Mouse (Mus musculus) MEL (cell line): ENCODE results near the gene Whrn. TPM values are rescaled to one million over a fixed set of nuclear protein-coding genes. Genes with fewer than 3 reads are reported as not detected.

Experiments used
- DNase-seq: peaks from one replicate; pipeline ENCODE4 v3.0.0; 2011; ENCODE audit warnings: low read depth, low spot score
- H3K27ac ChIP-seq: 2 replicates; pipeline ENCODE4 v1.5.1; 2012; ENCODE audit warnings: low read depth, mild to moderate bottlenecking, control low read depth, low read length, moderate library complexity; ENCODE audit not compliant: control insufficient read depth
- H3K27me3 ChIP-seq, 2 experiments: fragments of 150-350 bp in 1 of 2; sonication (generic) in 1 of 2; 2 replicates each; pipeline ENCODE4 v1.6.1; 2012; ENCODE audit warnings: low read length in 2 of 2, mild to moderate bottlenecking in 2 of 2, improper control_type of control experiment in 1 of 2, moderate library complexity in 1 of 2; ENCODE audit not compliant: insufficient read depth in 2 of 2, control insufficient read depth in 1 of 2
- H3K36me3 ChIP-seq, 2 experiments: 2 replicates each; pipeline ENCODE4 v1.6.1; 2012 to 2014; ENCODE audit warnings: low read length in 2 of 2, improper control_type of control experiment in 1 of 2, inconsistent platforms in 1 of 2, mild to moderate bottlenecking in 1 of 2; ENCODE audit not compliant: insufficient read depth in 2 of 2, control insufficient read depth in 1 of 2
- H3K4me1 ChIP-seq, 2 experiments: fragments of 150-350 bp in 1 of 2; sonication (generic) in 1 of 2; 2 replicates each; pipeline ENCODE4 v1.6.1; 2012; ENCODE audit warnings: low read length in 2 of 2, improper control_type of control experiment in 1 of 2, mild to moderate bottlenecking in 1 of 2; ENCODE audit not compliant: insufficient read depth in 2 of 2, control insufficient read depth in 1 of 2
- H3K4me3 ChIP-seq, 2 experiments: fragments of 150-350 bp in 1 of 2; sonication (generic) in 1 of 2; 2 replicates each; pipeline ENCODE4 v1.5.1; 2012; ENCODE audit warnings: low read depth in 2 of 2, low read length in 2 of 2, mild to moderate bottlenecking in 2 of 2, moderate library complexity in 2 of 2, control low read depth in 1 of 2, improper control_type of control experiment in 1 of 2; ENCODE audit not compliant: control insufficient read depth in 1 of 2, insufficient read depth in 1 of 2
- H3K79me2 ChIP-seq: 2 replicates; pipeline ENCODE4 v1.6.1; 2012; ENCODE audit warnings: mild to moderate bottlenecking, low read length, moderate library complexity; ENCODE audit not compliant: control insufficient read depth, poor library complexity, insufficient read depth
- H3K9ac ChIP-seq: 2 replicates; pipeline ENCODE4 v1.6.1; 2012; ENCODE audit warnings: low read depth, mild to moderate bottlenecking, control low read depth, low read length, moderate library complexity; ENCODE audit not compliant: control insufficient read depth, poor library complexity, severe bottlenecking
- H3K9me3 ChIP-seq: fragments of 150-350 bp; sonication (generic); replicated peaks from 2 replicates; pipeline ENCODE4 v1.6.1; 2012; ENCODE audit warnings: mild to moderate bottlenecking, low read length, improper control_type of control experiment, moderate library complexity; ENCODE audit not compliant: insufficient read depth
- CTCF ChIP-seq, 3 experiments: IDR thresholded peaks in 2 of 3; conservative IDR thresholded peaks in 1 of 3; 2 replicates each; pipeline ENCODE4 v1.5.1; 2011 to 2012; ENCODE audit warnings: low read length in 3 of 3, low read depth in 2 of 3, mild to moderate bottlenecking in 2 of 3, improper control_type of control experiment in 1 of 3, inconsistent platforms in 1 of 3, mixed read lengths in 1 of 3, moderate library complexity in 1 of 3; ENCODE audit not compliant: control insufficient read depth in 1 of 3, insufficient read depth in 1 of 3, poor library complexity in 1 of 3, severe bottlenecking in 1 of 3
- EP300 ChIP-seq, 2 experiments: IDR thresholded peaks; 2 replicates each; pipeline ENCODE4 v1.6.1; 2011; ENCODE audit warnings: improper control_type of control experiment in 2 of 2, low read length in 2 of 2, low read depth in 1 of 2, mild to moderate bottlenecking in 1 of 2
- ETS1 ChIP-seq: IDR thresholded peaks from 2 replicates; pipeline ENCODE4 v1.6.1; 2012; ENCODE audit warnings: low read depth, mild to moderate bottlenecking, inconsistent platforms, low read length, improper control_type of control experiment, moderate library complexity
- GATA1 ChIP-seq: IDR thresholded peaks from 2 replicates; pipeline ENCODE4 v1.6.1; 2011; ENCODE audit warnings: low read depth, low read length, improper control_type of control experiment
- HCFC1 ChIP-seq: IDR thresholded peaks from 2 replicates; pipeline ENCODE4 v1.6.1; 2012; ENCODE audit warnings: low read depth, mild to moderate bottlenecking, inconsistent platforms, low read length, improper control_type of control experiment, moderate library complexity
- KAT2A ChIP-seq: conservative IDR thresholded peaks from 2 replicates; pipeline ENCODE4 v1.6.1; 2012; ENCODE audit warnings: low read depth, low read length, improper control_type of control experiment, inconsistent platforms
- MAX ChIP-seq: IDR thresholded peaks from 2 replicates; pipeline ENCODE4 v1.6.1; 2011; ENCODE audit warnings: low read length, improper control_type of control experiment
- MAZ ChIP-seq: IDR thresholded peaks from 2 replicates; pipeline ENCODE4 v1.6.1; 2012; ENCODE audit warnings: low read depth, mild to moderate bottlenecking, inconsistent platforms, low read length, improper control_type of control experiment
- NRF1 ChIP-seq: IDR thresholded peaks from 2 replicates; pipeline ENCODE4 v1.6.1; 2014; ENCODE audit warnings: low read depth, mild to moderate bottlenecking, inconsistent platforms, low read length, improper control_type of control experiment, moderate library complexity; ENCODE audit not compliant: poor library complexity, insufficient read depth, severe bottlenecking
- POLR2A ChIP-seq, 2 experiments: IDR thresholded peaks; 2 replicates each; pipeline ENCODE4 v1.6.1; 2011 to 2012; ENCODE audit warnings: low read length in 2 of 2, mild to moderate bottlenecking in 2 of 2, control low read depth in 1 of 2, improper control_type of control experiment in 1 of 2, low read depth in 1 of 2, moderate library complexity in 1 of 2; ENCODE audit not compliant: control insufficient read depth in 1 of 2, insufficient read depth in 1 of 2, poor library complexity in 1 of 2
- POLR2AphosphoS2 ChIP-seq: IDR thresholded peaks from 2 replicates; pipeline ENCODE4 v1.6.1; 2011; ENCODE audit warnings: low read length, improper control_type of control experiment
- SIN3A ChIP-seq: IDR thresholded peaks from 2 replicates; pipeline ENCODE4 v1.6.1; 2012; ENCODE audit warnings: low read length, improper control_type of control experiment, inconsistent platforms
- SMC3 ChIP-seq: IDR thresholded peaks from 2 replicates; pipeline ENCODE4 v1.6.1; 2011; ENCODE audit warnings: low read depth, low read length, improper control_type of control experiment
- UBTF ChIP-seq: IDR thresholded peaks from 2 replicates; pipeline ENCODE4 v1.6.1; 2012; ENCODE audit warnings: low read depth, mild to moderate bottlenecking, inconsistent platforms, low read length, improper control_type of control experiment, moderate library complexity, borderline replicate concordance; ENCODE audit not compliant: insufficient read depth
- ZMIZ1 ChIP-seq: IDR thresholded peaks from 2 replicates; pipeline ENCODE4 v1.6.1; 2012; ENCODE audit warnings: low read depth, mild to moderate bottlenecking, inconsistent platforms, low read length, improper control_type of control experiment, moderate library complexity
- polyA plus RNA-seq, 2 experiments: library from polyadenylated mRNA; stranded (reverse) in 1 of 2; unstranded in 1 of 2; fragments of >175 nt in 1 of 2; fragments of >200 nt in 1 of 2; gene quantifications; 2 replicates each; pipeline versions ENCODE4 v1.2.1 to v1.2.4; 2012; ENCODE audit warnings: low replicate concordance in 2 of 2, low read depth in 1 of 2; ENCODE audit not compliant: insufficient read length in 2 of 2, insufficient read depth in 1 of 2, missing spikeins in 1 of 2
- total RNA-seq: library from RNA; depleted of rRNA; stranded (reverse); fragments of 300-350 nt; gene quantifications from 2 replicates; pipeline ENCODE4 v1.2.3, GENCODE M21; 2012

The Whrn gene
- total and polyA plus RNA-seq, 3 experiments: not detected

DNA sequence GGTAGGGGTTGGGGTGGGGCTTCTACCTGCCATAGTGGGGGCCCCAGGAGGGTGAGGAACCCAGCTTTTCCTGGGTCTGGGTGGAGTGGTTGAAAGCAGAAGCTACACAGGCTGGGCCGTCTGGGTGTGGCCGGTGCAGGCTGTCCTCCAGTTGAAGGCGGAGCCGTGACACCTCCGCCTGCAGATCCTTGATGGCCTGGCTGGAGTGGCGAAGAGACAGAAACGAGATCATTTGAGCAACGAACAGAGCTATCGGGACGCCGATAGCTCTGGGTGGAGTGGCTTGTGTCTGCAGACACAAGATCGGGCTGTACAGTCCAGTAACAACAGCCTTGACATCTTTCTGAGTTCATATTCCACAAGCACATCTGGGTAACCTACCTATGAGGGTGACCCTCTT lies 121.5 kb downstream of the Whrn start:
- Histone ChIP-seq H3K79me2 (no peaks in the 10 kb centered on the region), H3K4me1 (peaks cover 0 to 16% of the 10 kb centered on the region in 2 experiments; a peak in 3 of 4 replicates), H3K36me3 (peaks cover 0 to 14% of the 10 kb centered on the region in 2 experiments; a peak in 2 of 4 replicates), H3K4me3 (0 out of 4 replicates have a peak overlapping the region, but pooled peaks of 1 of the 2 experiments have one; percentile 2), H3K9me3 (no peaks in the 10 kb centered on the region), H3K27me3 (no peaks in the 10 kb centered on the region), H3K27ac (peak overlapping the region; percentile 64), H3K9ac (peak overlapping the region; percentile 31)
- TF ChIP-seq POLR2A (IDR thresholded peaks at IDR 0.05; ENCODE audit: control insufficient read depth in 1 of 2, insufficient read depth in 1 of 2, low read depth in 1 of 2, low read length in 2 of 2, poor library complexity in 1 of 2) (peak in 1 of 2 experiments; percentile 32; a peak in 1 of 4 replicates), EP300 (IDR thresholded peaks at IDR 0.05; ENCODE audit: low read depth in 1 of 2, low read length in 2 of 2) (peak in 1 of 2 experiments; percentile 32; a peak in 1 of 4 replicates), GATA1 (no peak)
- DNase-seq: peak; percentile 81

GRCm38 (mm10) chr4:63373404-63373803 lies 122.4 kb downstream of the Whrn start:
- H3K79me2 ChIP-seq: no peaks in the 10 kb centered on the region
- TF ChIP-seq SMC3 (no peak), NRF1 (no peak), ZMIZ1 (no peak), UBTF (no peak), KAT2A (no peak), MAZ (no peak), EP300 (IDR thresholded peaks at IDR 0.05; ENCODE audit: low read depth in 1 of 2, low read length in 2 of 2) (no peak), SIN3A (no peak)
- H3K9ac ChIP-seq: no peak overlapping the region
- no peak overlapping the region for H3K4me3 ChIP-seq
- peaks cover 0 to 14% of the 10 kb centered on the region in 2 experiments; a peak in 2 of 4 replicates for H3K36me3 ChIP-seq
- no peak for DNase-seq
- H3K27me3 ChIP-seq: no peaks in the 10 kb centered on the region
- peaks cover 0 to 16% of the 10 kb centered on the region in 2 experiments; a peak in 3 of 4 replicates for H3K4me1 ChIP-seq
- H3K27ac ChIP-seq: no peak overlapping the region
- H3K9me3 ChIP-seq: no peaks in the 10 kb centered on the region

GRCm38 (mm10) chr4:63371890-63372289 lies 123.9 kb downstream of the Whrn start:
- TF ChIP-seq SMC3 (peak; percentile 29), HCFC1 (no peak), MAX (no peak), CTCF (IDR thresholded peaks at IDR 0.05 in 2 of 3, conservative IDR thresholded peaks at IDR 0.05 in 1 of 3; ENCODE audit: control insufficient read depth in 1 of 3, insufficient read depth in 1 of 3, low read depth in 2 of 3, low read length in 3 of 3, poor library complexity in 1 of 3, severe bottlenecking in 1 of 3) (peak; percentile 53 to 60 (median 58)), POLR2AphosphoS2 (no peak), ETS1 (no peak)
- DNase-seq: peak; percentile 78
- no peaks in the 10 kb centered on the region for H3K27me3 ChIP-seq
- H3K4me3 ChIP-seq: no peak overlapping the region
- no peak overlapping the region for H3K9ac ChIP-seq
- H3K9me3 ChIP-seq: no peaks in the 10 kb centered on the region
- H3K36me3 ChIP-seq: peaks cover 0 to 14% of the 10 kb centered on the region in 2 experiments; a peak in 2 of 4 replicates
- no peaks in the 10 kb centered on the region for H3K79me2 ChIP-seq
- H3K4me1 ChIP-seq: peaks cover 0 to 16% of the 10 kb centered on the region in 2 experiments; a peak in 3 of 4 replicates
- no peak overlapping the region for H3K27ac ChIP-seq
